18 mouse cellular contexts compared by ENCODE assay signal in genomic region chr13:40923756-40924315, GRCm38 (mm10).
DNase-seq lines count a peak whose midpoint lies in the region; ATAC-seq lines count a peak whose summit lies in the region.
"Had no signal": no experiment of that assay in that cellular context is flagged by ENCODE, and none has a peak within 500 bp of the region (broad histone marks: within the 10 kb centered on the region; RNA-seq: fewer than 3 reads in every experiment).

No protein-coding gene starts in this region.

- H3K4me3 ChIP-seq in midbrain, embryonic 14.5 days (replicated peaks; ENCODE audit: low read depth, low read length): no peak overlapping the region
- H3K4me3 ChIP-seq: embryonic facial prominence, embryonic 12.5 days; forebrain, embryonic 15.5 days; heart, embryonic 12.5 days; hindbrain, embryonic 15.5 days had no signal

- no peaks in the 10 kb centered on the region for H3K4me1 ChIP-seq in midbrain, embryonic 14.5 days (ENCODE audit: control insufficient read depth, insufficient read depth, low read length)
- H3K4me1 ChIP-seq: embryonic facial prominence, embryonic 12.5 days; forebrain, embryonic 15.5 days; hindbrain, embryonic 15.5 days had no signal

- DNase-seq in thymus, postnatal 0 days (ENCODE audit: low spot score): peak; percentile 17
- DNase-seq in thymus, postnatal 25 days: no peak
- DNase-seq in T-cell, adult 2 months (ENCODE audit: low spot score): peak; percentile 19
- peak; percentile 66 to 80 for DNase-seq in natural killer cell, adult 2 months (ENCODE audit: low spot score in 2 of 2)
- DNase-seq in midbrain, embryonic 14.5 days: no peak
- no peak for DNase-seq in urinary bladder, postnatal 10 days (ENCODE audit: low spot score)
- DNase-seq: adrenal gland, adult 8-10 months; adrenal gland, postnatal 36 days; cerebellum, adult 11 months; cerebellum, adult 8-10 months; cerebellum, postnatal 14 days; gastrocnemius, postnatal 14 days had no signal

- H3K36me3 ChIP-seq in midbrain, embryonic 14.5 days (ENCODE audit: control insufficient read depth, insufficient read depth, low read length): no peaks in the 10 kb centered on the region
- H3K36me3 ChIP-seq: embryonic facial prominence, embryonic 12.5 days; forebrain, embryonic 15.5 days; heart, embryonic 12.5 days; hindbrain, embryonic 15.5 days had no signal

- 85% methylated on average over 4 of the region's 4 CpGs for WGBS in midbrain, embryonic 14.5 days

- ATAC-seq in midbrain, embryonic 14.5 days (ENCODE audit: low FRiP score, low TSS enrichment): no peak
- no peak for ATAC-seq in CD4-positive, CD25-positive, alpha-beta regulatory T cell, adult 4 months
- ATAC-seq: forebrain, embryonic 15.5 days; inflammation-experienced regulatory T-cells, adult 6 months had no signal

- H3K27me3 ChIP-seq in midbrain, embryonic 14.5 days (ENCODE audit: control insufficient read depth, insufficient read depth, low read length): no peaks in the 10 kb centered on the region
- H3K27me3 ChIP-seq: forebrain, embryonic 15.5 days had no signal

- no peaks in the 10 kb centered on the region for H3K9me3 ChIP-seq in midbrain, embryonic 14.5 days (ENCODE audit: control insufficient read depth, low read length)
- H3K9me3 ChIP-seq: embryonic facial prominence, embryonic 12.5 days; forebrain, embryonic 15.5 days; heart, embryonic 12.5 days; hindbrain, embryonic 15.5 days had no signal

- no peak overlapping the region for H3K27ac ChIP-seq in midbrain, embryonic 14.5 days (replicated peaks; ENCODE audit: low read depth, low read length)
- H3K27ac ChIP-seq: embryonic facial prominence, embryonic 12.5 days; forebrain, embryonic 15.5 days; hindbrain, embryonic 15.5 days had no signal

- H3K4me2 ChIP-seq in midbrain, embryonic 14.5 days (ENCODE audit: low read length): no peak overlapping the region
- H3K4me2 ChIP-seq: embryonic facial prominence, embryonic 12.5 days; forebrain, embryonic 15.5 days; heart, embryonic 12.5 days; hindbrain, embryonic 15.5 days had no signal

- no peak overlapping the region for H3K9ac ChIP-seq in midbrain, embryonic 14.5 days (replicated peaks; ENCODE audit: low read length)
- H3K9ac ChIP-seq: embryonic facial prominence, embryonic 12.5 days; forebrain, embryonic 15.5 days; heart, embryonic 12.5 days; hindbrain, embryonic 15.5 days had no signal

Comparison
In these comparisons a context has a peak if more than half of its experiments do, and no peak if none do; other contexts are left out.
1. DNase-seq: peak in thymus, postnatal 0 days (single experiment), T-cell, adult 2 months (single experiment) and natural killer cell, adult 2 months (2 of 2); none in thymus, postnatal 25 days (single experiment), midbrain, embryonic 14.5 days (single experiment) and urinary bladder, postnatal 10 days (single experiment).